Mouse (Mus musculus) midbrain, embryonic 12.5 days (tissue): ENCODE measurements around the gene Zfp810. TPM values are rescaled to one million over a fixed set of nuclear protein-coding genes. Genes with fewer than 3 reads are reported as not detected.

Experiments used
- ATAC-seq: fragments of 200-750 bp; cut with Nextera tagmentation; 2 replicates; pipeline ENCODE4 v1.8.0; 2017; ENCODE audit warnings: low read depth, moderate TSS enrichment, moderate library complexity; ENCODE audit not compliant: low FRiP score
- H3K27ac ChIP-seq: fragments of 300-500 bp; sonication (generic); replicated peaks from 2 replicates; pipeline ENCODE4 v1.5.1; 2016; ENCODE audit warnings: mild to moderate bottlenecking
- H3K27me3 ChIP-seq: fragments of 300-500 bp; sonication (generic); 2 replicates; pipeline ENCODE4 v1.6.1; 2016; ENCODE audit warnings: mild to moderate bottlenecking
- H3K36me3 ChIP-seq: fragments of 300-500 bp; sonication (generic); 2 replicates; pipeline ENCODE4 v1.6.1; 2016
- H3K4me1 ChIP-seq: fragments of 300-500 bp; sonication (generic); 2 replicates; pipeline ENCODE4 v1.6.1; 2016
- H3K4me2 ChIP-seq: fragments of 300-500 bp; sonication (generic); replicated peaks from 2 replicates; pipeline ENCODE4 v1.6.1; 2016; ENCODE audit warnings: mild to moderate bottlenecking, moderate library complexity
- H3K4me3 ChIP-seq: fragments of 300-500 bp; sonication (generic); 2 replicates; pipeline ENCODE4 v1.5.1; 2016; ENCODE audit warnings: mild to moderate bottlenecking
- H3K9ac ChIP-seq: fragments of 300-500 bp; sonication (generic); replicated peaks from 2 replicates; pipeline ENCODE4 v1.6.1; 2016; ENCODE audit warnings: mild to moderate bottlenecking, moderate library complexity
- H3K9me3 ChIP-seq: fragments of 300-500 bp; sonication (generic); 2 replicates; pipeline ENCODE4 v1.6.1; 2016; ENCODE audit warnings: mild to moderate bottlenecking
- WGBS: fragments of 180-500 bp; shearing (Covaris S2); methylation state at CpG from one replicate; pipeline ENCODE4 v1.1.7; 2016; 5-methylcytosine and 5-hydroxymethylcytosine counted together
- polyA plus RNA-seq: library from polyadenylated mRNA; unstranded; fragments of >200 nt; fragmentation: Nextera tagmentation; extraction: Ambion mirVana; gene quantifications from 2 replicates; pipeline ENCODE4 v1.2.1, GENCODE M21; 2016

The Zfp810 gene
- polyA plus RNA-seq, 1 experiment from 2014 or later, result 37.3 TPM

DNA sequence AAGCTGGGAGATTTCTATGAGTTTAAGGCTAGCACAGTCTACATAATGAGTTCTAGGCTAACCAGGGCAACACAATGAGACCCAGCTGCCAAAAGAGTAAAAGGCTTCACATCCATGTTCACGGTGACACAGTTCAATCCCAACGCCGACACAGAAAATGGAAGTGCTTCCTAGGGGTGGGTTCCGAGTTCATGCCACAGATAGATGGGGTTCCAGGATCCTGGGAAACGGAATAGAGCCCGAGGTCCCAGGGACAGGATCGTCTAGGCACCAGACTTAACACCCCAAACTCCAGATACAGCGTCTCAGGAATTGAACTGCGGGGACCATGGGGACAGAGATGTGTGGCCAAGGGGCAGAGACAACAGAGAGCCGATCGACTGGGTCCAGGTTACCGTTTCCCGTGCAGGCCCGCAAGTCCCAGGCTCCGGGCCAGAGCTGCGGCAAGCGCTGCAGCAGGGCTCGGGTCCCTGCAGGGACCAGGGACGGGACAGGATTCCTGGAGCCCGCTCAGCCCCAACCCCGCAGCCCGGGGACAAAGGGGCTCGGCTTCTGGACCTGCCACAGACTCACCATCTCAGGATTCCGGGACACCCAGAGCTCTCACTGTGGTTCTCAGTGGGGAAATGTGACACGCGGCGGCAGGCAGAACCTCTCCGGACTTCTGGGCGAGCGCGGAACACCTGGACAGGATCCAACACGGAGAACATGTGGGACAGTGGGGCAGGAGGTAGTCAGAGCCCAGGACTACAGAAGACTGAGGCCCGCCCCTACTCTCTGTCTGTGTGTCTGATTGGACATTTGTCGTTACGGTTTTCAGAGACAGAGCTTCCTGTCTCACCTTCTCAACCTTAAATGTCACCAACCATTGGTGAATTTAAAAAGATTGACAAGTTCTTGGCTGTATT lies 48.0 kb downstream of the Zfp810 start, which contains the start of gene Zfp599:
Gene Zfp599, minus strand, starts transcription at position 712 of the 908 bp plus-strand sequence.
- Histone ChIP-seq H3K9ac (peak within 1 kb of the TSS; percentile 81), H3K27ac (no peak within 1 kb of the TSS), H3K36me3 (peaks cover 16% of the 10 kb centered on the region), H3K9me3 (peaks cover 12% of the 10 kb centered on the region), H3K27me3 (no peaks in the 10 kb centered on the region), H3K4me2 (peak within 1 kb of the TSS; percentile 77), H3K4me3 (peak within 1 kb of the TSS; percentile 69), H3K4me1 (peaks cover 4% of the 10 kb centered on the region; the same call in 1 of the 2 replicates)
- peak; percentile 89 for ATAC-seq
- WGBS, result 1% methylated on average over 35 of the region's 35 CpGs

DNA sequence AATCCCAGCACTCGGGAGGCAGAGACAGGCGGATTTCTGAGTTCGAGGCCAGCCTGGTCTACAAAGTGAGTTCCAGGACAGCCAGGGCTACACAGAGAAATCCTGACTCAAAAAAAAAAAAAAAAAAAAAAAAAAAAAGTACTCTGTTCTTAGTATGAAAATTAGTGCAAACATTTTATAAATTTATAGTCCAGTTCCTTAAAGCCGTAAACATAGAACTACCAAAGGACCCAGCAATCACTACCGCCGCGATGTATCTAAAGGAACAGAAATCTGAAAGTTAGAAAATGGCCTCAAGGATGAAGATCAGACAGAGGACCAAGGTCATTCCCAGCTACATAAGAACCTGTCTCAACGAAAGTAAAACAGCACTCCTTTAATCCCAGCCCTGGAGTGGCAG lies 48.7 kb downstream of the Zfp810 start:
- H3K4me3 ChIP-seq, result peak overlapping the region; percentile 69
- H3K27ac ChIP-seq, result no peak overlapping the region
- H3K4me2 ChIP-seq, result peak overlapping the region; percentile 77
- peak overlapping the region; percentile 81; the same call in 1 of the 2 replicates for H3K9ac ChIP-seq
- 84% methylated on average over 8 of the region's 8 CpGs for WGBS
- no peak for ATAC-seq
- H3K9me3 ChIP-seq, result peaks cover 17% of the 10 kb centered on the region
- peaks cover 4% of the 10 kb centered on the region; the same call in 1 of the 2 replicates for H3K4me1 ChIP-seq
- no peaks in the 10 kb centered on the region for H3K27me3 ChIP-seq
- peaks cover 21% of the 10 kb centered on the region for H3K36me3 ChIP-seq

DNA sequence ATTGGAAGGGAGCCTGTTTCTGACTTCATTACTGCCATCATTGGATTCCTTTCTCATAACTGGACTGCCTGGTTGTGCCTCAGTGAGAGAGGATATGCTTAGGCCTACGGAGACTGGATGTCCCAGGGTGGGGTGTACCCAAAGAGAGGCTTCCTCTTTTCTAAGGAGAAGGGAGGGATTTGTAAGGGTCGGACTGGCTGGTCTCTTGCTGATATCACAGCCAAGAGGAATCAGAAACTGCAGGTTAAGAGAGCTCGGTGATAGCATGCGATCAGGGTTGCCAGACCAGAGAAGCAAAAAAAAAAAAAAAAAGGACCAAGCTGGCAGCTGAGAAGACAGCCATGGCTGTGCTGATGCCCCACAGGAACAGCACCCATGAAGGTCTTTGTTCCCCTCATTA lies 50.9 kb downstream of the Zfp810 start:
- WGBS, result 94% methylated on average over 4 of the region's 4 CpGs
- no peaks in the 10 kb centered on the region for H3K27me3 ChIP-seq
- H3K4me3 ChIP-seq, result no peak overlapping the region
- ATAC-seq, result no peak
- H3K9me3 ChIP-seq, result peaks cover 22% of the 10 kb centered on the region
- H3K4me2 ChIP-seq, result no peak overlapping the region
- no peak overlapping the region for H3K27ac ChIP-seq
- H3K9ac ChIP-seq, result no peak overlapping the region
- H3K36me3 ChIP-seq, result peaks cover 40% of the 10 kb centered on the region
- peaks cover 4% of the 10 kb centered on the region; the same call in 1 of the 2 replicates for H3K4me1 ChIP-seq

DNA sequence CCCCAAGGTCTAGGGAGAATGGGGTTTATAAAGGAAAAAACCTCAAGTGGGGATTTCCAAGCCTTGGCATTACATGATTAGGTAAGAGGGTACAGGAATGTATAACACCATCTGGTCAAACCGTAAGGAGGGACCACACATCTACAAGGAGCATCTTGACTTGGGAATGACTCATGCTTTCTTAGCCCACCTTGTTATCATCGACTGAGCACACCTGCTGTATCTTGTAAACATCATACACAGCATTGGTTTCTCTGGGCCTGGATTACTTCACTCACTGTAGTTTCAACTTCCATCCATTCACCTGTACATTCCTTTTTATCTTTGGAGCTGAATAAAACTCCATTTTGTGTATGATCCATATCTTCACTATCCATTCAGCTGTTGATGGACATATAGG lies 63.2 kb downstream of the Zfp810 start:
- H3K36me3 ChIP-seq, result peaks cover 85% of the 10 kb centered on the region
- ATAC-seq, result no peak

DNA sequence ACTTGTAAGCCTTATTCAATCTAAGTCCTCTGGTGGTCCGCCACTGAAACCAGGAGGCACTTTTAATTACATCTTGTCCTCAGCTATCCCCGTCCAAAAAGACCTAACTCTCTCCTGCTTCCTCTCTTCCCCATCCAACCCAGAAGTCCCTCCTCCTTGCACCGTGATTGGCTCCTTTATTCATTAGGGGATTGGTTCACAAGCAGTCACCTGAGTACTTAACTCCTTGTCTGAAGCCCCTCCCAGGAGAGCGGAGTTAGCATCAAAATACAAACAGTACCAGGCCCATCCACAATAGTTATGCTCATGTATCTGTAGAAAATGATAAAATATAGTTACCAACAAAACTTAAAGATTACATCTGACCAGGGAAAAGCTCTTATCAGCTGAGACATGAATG lies 67.4 kb downstream of the Zfp810 start:
- H3K27me3 ChIP-seq, result no peaks in the 10 kb centered on the region
- no peak for ATAC-seq
- H3K9me3 ChIP-seq, result 0 out of 2 replicates have a peak, but pooled peaks cover 6% of the 10 kb centered on the region
- no peak overlapping the region for H3K4me3 ChIP-seq
- peaks cover 83% of the 10 kb centered on the region for H3K36me3 ChIP-seq
- no peaks in the 10 kb centered on the region for H3K4me1 ChIP-seq
- no peak overlapping the region for H3K4me2 ChIP-seq
- H3K27ac ChIP-seq, result no peak overlapping the region
- WGBS, result 93% methylated on average over 4 of the region's 4 CpGs
- no peak overlapping the region for H3K9ac ChIP-seq

More for the DNA sequence above, 63.2 kb downstream of the Zfp810 start:
- Histone ChIP-seq H3K4me2 (no peak overlapping the region), H3K4me3 (no peak overlapping the region), H3K4me1 (no peaks in the 10 kb centered on the region), H3K9me3 (peaks cover 19% of the 10 kb centered on the region), H3K27me3 (no peaks in the 10 kb centered on the region), H3K9ac (no peak overlapping the region), H3K27ac (no peak overlapping the region)
- WGBS, result 93% methylated on average over 2 of the region's 2 CpGs

DNA sequence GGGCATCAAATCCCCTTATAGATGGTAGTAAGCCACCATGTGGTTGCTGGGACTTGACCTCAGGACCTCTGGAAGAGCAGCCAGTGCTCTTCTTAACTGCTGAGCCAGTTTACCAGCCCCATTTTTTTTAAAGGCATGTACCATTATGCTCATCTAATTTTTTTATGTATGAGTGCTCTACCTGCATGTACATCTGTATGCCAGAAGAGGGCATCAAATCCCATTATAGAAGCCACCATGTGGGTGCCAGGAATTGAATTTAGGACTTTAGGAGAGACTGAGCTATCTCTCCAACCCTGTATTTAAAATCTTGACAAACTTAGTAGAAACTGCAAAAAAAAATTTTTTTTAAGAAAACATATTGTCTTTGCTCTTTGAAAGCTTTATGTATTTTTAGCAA lies 76.9 kb downstream of the Zfp810 start:
- Histone ChIP-seq H3K4me3 (no peak overlapping the region), H3K27me3 (no peaks in the 10 kb centered on the region), H3K4me2 (no peak overlapping the region), H3K9me3 (no peaks in the 10 kb centered on the region), H3K4me1 (peaks cover 4% of the 10 kb centered on the region; the same call in 1 of the 2 replicates), H3K27ac (no peak overlapping the region), H3K9ac (no peak overlapping the region), H3K36me3 (peaks cover 7% of the 10 kb centered on the region)
- ATAC-seq, result no peak

DNA sequence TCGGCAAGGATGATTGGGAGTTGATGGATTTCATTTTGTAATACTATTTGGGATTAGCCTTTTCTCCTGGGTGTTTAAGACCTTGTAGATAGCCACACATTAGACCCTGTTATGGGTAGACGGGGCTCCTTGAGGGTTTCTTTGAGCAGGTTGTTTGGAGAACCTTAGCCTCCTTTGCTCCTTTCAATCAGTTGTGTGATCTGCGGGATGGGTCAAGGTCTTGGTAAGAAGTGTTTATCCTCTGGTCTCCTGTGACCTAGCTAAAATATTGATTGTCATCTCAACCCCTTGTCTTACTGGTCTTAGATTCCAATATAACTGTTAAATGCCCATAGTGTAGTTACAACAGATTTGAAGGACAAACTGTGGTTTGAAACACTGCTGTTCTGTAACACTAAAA lies 77.4 kb downstream of the Zfp810 start:
- peaks cover 4% of the 10 kb centered on the region; the same call in 1 of the 2 replicates for H3K4me1 ChIP-seq
- H3K27me3 ChIP-seq, result no peaks in the 10 kb centered on the region
- peaks cover 3% of the 10 kb centered on the region for H3K36me3 ChIP-seq
- H3K27ac ChIP-seq, result no peak overlapping the region
- no peaks in the 10 kb centered on the region for H3K9me3 ChIP-seq
- no peak overlapping the region for H3K9ac ChIP-seq
- no peak overlapping the region for H3K4me2 ChIP-seq
- ATAC-seq, result no peak
- 89% methylated on average over 3 of the region's 3 CpGs for WGBS
- no peak overlapping the region for H3K4me3 ChIP-seq

DNA sequence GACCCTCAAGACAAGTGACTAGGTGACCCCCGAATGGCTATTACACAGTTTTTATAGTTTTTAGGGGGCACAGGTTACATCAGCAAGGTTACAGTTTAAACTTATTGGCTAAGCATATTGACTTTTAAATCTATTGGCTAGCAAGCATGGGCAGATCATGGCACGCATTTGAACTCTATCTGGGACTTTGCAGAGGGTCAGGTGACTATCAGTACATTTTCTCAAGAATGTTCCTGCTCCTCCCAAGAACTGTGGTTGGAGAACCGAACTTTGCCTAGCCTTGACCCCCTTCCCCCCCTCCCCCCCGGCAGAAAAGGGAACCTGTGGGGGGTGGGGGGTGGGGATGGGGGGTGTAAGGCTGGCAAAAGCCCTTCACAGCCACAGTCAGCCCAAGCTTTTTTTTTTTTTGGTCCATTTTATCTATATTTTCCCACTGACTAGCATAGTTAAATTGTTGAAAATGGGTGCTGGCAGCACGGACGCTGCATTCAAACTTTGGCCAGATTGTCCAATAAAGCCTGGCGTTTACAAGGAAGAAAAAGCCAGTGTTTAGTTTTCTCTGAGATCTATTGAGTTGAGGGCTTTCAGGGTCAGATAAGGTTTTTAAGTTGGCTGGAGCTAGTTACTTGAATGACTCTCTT lies 77.9 kb downstream of the Zfp810 start:
- Histone ChIP-seq H3K4me2 (no peak overlapping the region), H3K4me1 (peaks cover 4% of the 10 kb centered on the region; the same call in 1 of the 2 replicates), H3K36me3 (no peaks in the 10 kb centered on the region), H3K4me3 (no peak overlapping the region), H3K9me3 (no peaks in the 10 kb centered on the region), H3K27ac (no peak overlapping the region), H3K9ac (no peak overlapping the region), H3K27me3 (no peaks in the 10 kb centered on the region)
- no peak for ATAC-seq
- 93% methylated on average over 7 of the region's 7 CpGs for WGBS

DNA sequence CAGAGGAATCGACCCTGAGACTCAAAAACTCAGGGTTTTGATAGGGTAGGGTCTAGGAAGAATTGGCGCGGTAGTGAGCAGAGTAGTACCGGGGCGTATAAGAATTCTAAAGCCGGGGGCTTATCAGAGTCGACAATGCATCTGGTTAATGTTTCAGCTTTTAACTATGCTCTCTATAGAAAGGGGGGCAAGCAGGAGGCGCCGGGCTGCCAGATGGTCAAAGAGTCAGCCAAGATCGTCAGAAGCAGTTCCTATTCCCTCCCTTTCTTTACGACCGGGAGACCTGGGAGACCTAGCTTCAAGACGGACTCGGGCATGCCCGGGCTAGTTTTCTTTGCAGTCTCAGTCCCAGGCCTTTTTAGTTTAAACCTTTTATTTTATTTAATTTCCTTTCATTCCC lies 80.6 kb downstream of the Zfp810 start:
- H3K9me3 ChIP-seq, result no peaks in the 10 kb centered on the region
- no peak overlapping the region for H3K4me3 ChIP-seq
- no peak overlapping the region for H3K4me2 ChIP-seq
- H3K27me3 ChIP-seq, result no peaks in the 10 kb centered on the region
- no peak for ATAC-seq
- WGBS, result 94% methylated on average over 15 of the region's 15 CpGs
- no peak overlapping the region for H3K27ac ChIP-seq
- no peak overlapping the region for H3K9ac ChIP-seq
- peaks cover 4% of the 10 kb centered on the region; the same call in 1 of the 2 replicates for H3K4me1 ChIP-seq
- H3K36me3 ChIP-seq, result no peaks in the 10 kb centered on the region

Other genes starting within 250 kb of the Zfp810 start
- not detected in 2 replicates for gene Gm49318, start 236.4 kb downstream of the Zfp810 start, polyA plus RNA-seq
- gene Zfp653, start 236.3 kb downstream of the Zfp810 start, polyA plus RNA-seq, result 19.0 and 21.2 TPM in 2 replicates
- gene Ecsit, start 222.2 kb downstream of the Zfp810 start, polyA plus RNA-seq, result 35.6 and 40.7 TPM in 2 replicates
- gene Cnn1, start 208.4 kb downstream of the Zfp810 start, polyA plus RNA-seq, result 6.7 TPM in 2 replicates
- 178 and 187 TPM in 2 replicates for gene Elof1, start 190.5 kb downstream of the Zfp810 start, polyA plus RNA-seq
- 5.7 and 9.4 TPM in 2 replicates for gene Acp5, start 171.9 kb downstream of the Zfp810 start, polyA plus RNA-seq
- gene Pigyl, start 150.8 kb downstream of the Zfp810 start, polyA plus RNA-seq, result 62.0 and 66.8 TPM in 2 replicates
- 0.12 and 0.24 TPM in 2 replicates for gene Zfp872, start 119.6 kb downstream of the Zfp810 start, polyA plus RNA-seq
- gene Zfp809, start 81.9 kb downstream of the Zfp810 start, polyA plus RNA-seq, result 12.2 and 12.7 TPM in 2 replicates
- gene Zfp599, start 47.8 kb downstream of the Zfp810 start, polyA plus RNA-seq, result 7.5 and 7.6 TPM in 2 replicates
- gene Anln, start 81.5 kb upstream of the Zfp810 start, polyA plus RNA-seq, result 32.4 and 33.7 TPM in 2 replicates
- gene 9530077C05Rik, start 103.9 kb upstream of the Zfp810 start, polyA plus RNA-seq, result 9.8 and 11.8 TPM in 2 replicates
- not detected in 2 replicates for gene Gm17545, start 146.6 kb upstream of the Zfp810 start, polyA plus RNA-seq
- gene Rp9, start 162.1 kb upstream of the Zfp810 start, polyA plus RNA-seq, result 53.3 and 59.3 TPM in 2 replicates
- gene Bbs9, start 168.1 kb upstream of the Zfp810 start, polyA plus RNA-seq, result 18.4 and 19.1 TPM in 2 replicates